Mouse (Mus musculus) forebrain, embryonic 14.5 days (tissue): ENCODE data around the gene Nt5dc1. TPM values are rescaled to one million over a fixed set of nuclear protein-coding genes. Genes with fewer than 3 reads are reported as not detected.

Experiments used
- polyA plus RNA-seq: library from polyadenylated mRNA; unstranded; fragments of >200 nt; fragmentation: Nextera tagmentation; extraction: Ambion mirVana; gene quantifications from 2 replicates; pipeline ENCODE4 v1.2.1, GENCODE M21; 2014

The Nt5dc1 gene
- polyA plus RNA-seq, 1 experiment from 2014 or later: 3.6 TPM

Other genes with a start within 250 kb of the Nt5dc1 start
- gene Dse, start 210.8 kb downstream of the Nt5dc1 start, polyA plus RNA-seq: 6.2 and 7.6 TPM in 2 replicates
- gene Tspyl1, start 136.4 kb downstream of the Nt5dc1 start, polyA plus RNA-seq: 70.6 and 75.6 TPM in 2 replicates
- gene Tspyl4, start 121.1 kb downstream of the Nt5dc1 start, polyA plus RNA-seq: 88.2 and 103 TPM in 2 replicates
- gene Col10a1, start 28.6 kb downstream of the Nt5dc1 start, polyA plus RNA-seq: not detected in 2 replicates
- 0.60 and 1.3 TPM in 2 replicates for gene Frk, start 64.8 kb upstream of the Nt5dc1 start, polyA plus RNA-seq